Mouse (Mus musculus) heart, embryonic 16.5 days (tissue): ENCODE data around the gene Abo. TPM values are rescaled to one million over a fixed set of nuclear protein-coding genes. Genes with fewer than 3 reads are reported as not detected.

Experiments used
- ATAC-seq: fragments of 200-750 bp; cut with Nextera tagmentation; replicated peaks from 2 replicates; pipeline ENCODE4 v1.8.0; 2017; ENCODE audit warnings: moderate number of reproducible peaks; ENCODE audit not compliant: insufficient read depth, low FRiP score; ENCODE audit errors: extremely low read depth
- H3K27ac ChIP-seq: fragments of 300-500 bp; sonication (generic); 2 replicates; pipeline ENCODE4 v1.5.1; 2014; ENCODE audit warnings: mild to moderate bottlenecking, low read length, control low read depth, moderate library complexity
- H3K27me3 ChIP-seq: fragments of 300-500 bp; sonication (generic); 2 replicates; pipeline ENCODE4 v1.6.1; 2014; ENCODE audit warnings: low read length, mixed read lengths; ENCODE audit not compliant: control insufficient read depth, insufficient read depth
- H3K36me3 ChIP-seq: fragments of 300-500 bp; sonication (generic); 2 replicates; pipeline ENCODE4 v1.6.1; 2014; ENCODE audit not compliant: control insufficient read depth, insufficient read depth
- H3K4me1 ChIP-seq: fragments of 300-500 bp; sonication (generic); 2 replicates; pipeline ENCODE4 v1.6.1; 2014; ENCODE audit warnings: low read length, mixed read lengths; ENCODE audit not compliant: control insufficient read depth, insufficient read depth
- H3K4me2 ChIP-seq: fragments of 300-500 bp; sonication (generic); 2 replicates; pipeline ENCODE4 v1.6.1; 2014; ENCODE audit warnings: low read depth, mild to moderate bottlenecking, control low read depth, low read length
- H3K4me3 ChIP-seq: fragments of 300-500 bp; sonication (generic); 2 replicates; pipeline ENCODE4 v1.5.1; 2014; ENCODE audit warnings: mild to moderate bottlenecking, control low read depth, low read length
- H3K9ac ChIP-seq: fragments of 300-500 bp; sonication (generic); 2 replicates; pipeline ENCODE4 v1.6.1; 2014; ENCODE audit warnings: low read length, control low read depth
- H3K9me3 ChIP-seq: fragments of 300-500 bp; sonication (generic); replicated peaks from 2 replicates; pipeline ENCODE4 v1.6.1; 2016; ENCODE audit warnings: low read length; ENCODE audit not compliant: control insufficient read depth
- WGBS: fragments of 180-500 bp; shearing (Covaris S2); extraction: QIAGEN DNeasy Blood & Tissue Kit; methylation state at CpG from one replicate; pipeline ENCODE4 v1.1.7; 2014; 5-methylcytosine and 5-hydroxymethylcytosine counted together
- polyA plus RNA-seq: library from polyadenylated mRNA; unstranded; fragments of >200 nt; fragmentation: Nextera tagmentation; extraction: Ambion mirVana; gene quantifications from 2 replicates; pipeline ENCODE4 v1.2.1, GENCODE M21; 2015

Gene Abo
- polyA plus RNA-seq: 0.11 TPM in 1 of 2 replicates, not detected in the other

DNA sequence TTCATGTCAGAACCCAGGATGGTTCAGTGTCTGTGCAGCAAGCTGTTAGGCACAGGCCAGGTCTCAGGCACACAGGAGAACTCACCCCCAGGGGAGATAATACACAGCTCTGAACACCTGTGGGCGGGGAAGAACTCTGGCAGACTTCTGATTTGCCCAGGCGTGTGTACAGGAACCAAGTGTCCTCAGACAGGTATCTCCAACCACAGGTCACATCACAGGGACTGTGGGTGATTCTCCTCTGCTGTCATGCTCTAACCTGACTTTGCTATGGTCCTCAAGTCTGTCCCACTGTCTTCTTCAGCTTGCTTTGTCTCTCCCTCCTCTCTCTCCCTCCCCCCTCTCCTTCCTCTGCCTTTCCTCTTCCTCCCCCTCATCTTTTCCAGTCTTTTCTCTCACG is at the start of gene Abo:
Gene Abo (minus strand): TSS at position 101 of the 400 bp plus-strand sequence.
- H3K4me1 ChIP-seq: no peaks in the 10 kb centered on the region
- no peak within 1 kb of the TSS for H3K9ac ChIP-seq
- no peak within 1 kb of the TSS for H3K27ac ChIP-seq
- ATAC-seq: no peak
- no peaks in the 10 kb centered on the region for H3K27me3 ChIP-seq
- no peak within 1 kb of the TSS for H3K4me2 ChIP-seq
- WGBS: 62% methylated on average over 3 of the region's 3 CpGs
- no peaks in the 10 kb centered on the region for H3K9me3 ChIP-seq
- no peak within 1 kb of the TSS for H3K4me3 ChIP-seq
- H3K36me3 ChIP-seq: no peaks in the 10 kb centered on the region

DNA sequence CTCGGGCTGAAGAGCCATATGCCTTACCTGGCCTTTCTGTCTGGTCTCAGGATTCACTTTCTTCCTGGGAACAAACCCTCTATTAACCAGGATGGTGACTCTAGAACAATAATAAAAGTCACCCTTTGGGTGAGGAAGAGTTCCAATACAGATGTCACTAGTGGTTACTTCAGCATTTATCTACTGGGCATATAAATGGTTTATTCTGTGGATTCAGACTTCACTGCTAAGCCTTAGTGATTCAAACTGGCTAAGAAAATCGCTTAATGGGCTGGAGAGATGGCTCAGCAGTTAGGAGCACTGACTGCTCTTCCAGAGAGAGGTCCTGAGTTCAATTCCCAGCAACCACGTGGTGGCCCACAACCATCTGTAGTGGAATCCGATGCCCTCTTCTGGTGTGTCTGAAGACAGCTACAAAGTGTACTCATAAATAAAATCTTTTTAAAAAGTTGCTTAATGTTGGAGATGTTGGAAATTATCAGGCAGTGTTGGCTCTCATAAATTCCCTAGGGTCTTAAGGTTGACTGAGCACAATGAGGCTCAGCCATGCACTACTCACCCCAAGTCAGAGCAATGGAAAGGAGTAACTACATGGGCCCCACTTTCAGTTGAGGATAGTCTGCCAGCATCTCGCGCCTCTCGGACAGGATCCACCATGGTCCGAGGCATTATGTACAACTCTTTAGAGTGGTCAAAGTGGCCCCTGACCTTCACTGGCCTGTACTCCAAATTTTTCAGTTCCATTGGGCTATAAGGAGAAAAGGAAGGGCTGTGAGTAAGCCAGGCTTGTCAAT is 49.6 kb upstream of the Abo start:
- peaks cover 33% of the 10 kb centered on the region for H3K4me1 ChIP-seq
- no peak overlapping the region for H3K4me2 ChIP-seq
- no peak overlapping the region; the same call in 1 of the 2 replicates for H3K27ac ChIP-seq
- H3K4me3 ChIP-seq: no peak overlapping the region
- H3K36me3 ChIP-seq: peaks cover 33% of the 10 kb centered on the region
- H3K9me3 ChIP-seq: no peaks in the 10 kb centered on the region
- 65% methylated on average over 8 of the region's 8 CpGs for WGBS
- no peaks in the 10 kb centered on the region for H3K27me3 ChIP-seq
- no peak for ATAC-seq
- H3K9ac ChIP-seq: no peak overlapping the region

DNA sequence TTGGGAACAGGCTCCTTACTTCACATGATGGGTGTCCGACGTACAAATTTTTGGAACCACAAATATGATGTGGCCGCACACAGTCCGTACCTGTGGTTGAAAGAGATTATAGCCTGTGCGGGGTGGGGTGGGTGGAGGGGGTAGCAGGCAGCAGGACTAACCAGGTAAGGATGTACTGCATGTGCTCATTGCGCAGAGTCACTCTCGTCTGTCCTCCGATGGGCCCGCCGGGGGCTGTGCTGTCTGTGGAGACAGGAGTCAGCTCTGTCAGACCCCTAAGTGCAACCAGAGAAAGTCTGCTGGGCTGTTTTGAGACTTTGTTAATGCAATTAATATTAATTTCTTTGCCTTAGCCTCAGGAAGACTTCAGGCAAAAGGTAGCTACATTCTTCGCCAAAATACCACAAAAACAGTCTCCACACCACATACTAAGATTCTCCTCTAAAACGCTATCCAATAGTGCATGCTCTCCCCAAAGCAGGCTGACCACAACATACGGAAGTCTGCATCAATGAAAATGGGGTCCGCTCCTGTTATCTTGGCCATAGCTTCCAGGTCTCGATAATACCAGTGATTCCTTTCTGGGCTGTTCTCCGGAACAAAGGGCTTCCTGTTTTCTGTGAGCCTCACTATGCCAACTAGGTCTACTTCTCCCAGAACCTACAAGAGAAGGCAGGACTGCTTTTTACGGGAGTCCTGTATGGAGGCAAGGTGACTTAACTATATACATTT is 48.8 kb upstream of the Abo start:
- 77% methylated on average over 17 of the region's 17 CpGs for WGBS
- Histone ChIP-seq H3K36me3 (peaks cover 26% of the 10 kb centered on the region), H3K9me3 (no peaks in the 10 kb centered on the region), H3K4me3 (no peak overlapping the region), H3K27me3 (no peaks in the 10 kb centered on the region), H3K27ac (no peak overlapping the region; the same call in 1 of the 2 replicates), H3K4me1 (peaks cover 41% of the 10 kb centered on the region), H3K4me2 (no peak overlapping the region), H3K9ac (no peak overlapping the region)
- ATAC-seq: no peak

DNA sequence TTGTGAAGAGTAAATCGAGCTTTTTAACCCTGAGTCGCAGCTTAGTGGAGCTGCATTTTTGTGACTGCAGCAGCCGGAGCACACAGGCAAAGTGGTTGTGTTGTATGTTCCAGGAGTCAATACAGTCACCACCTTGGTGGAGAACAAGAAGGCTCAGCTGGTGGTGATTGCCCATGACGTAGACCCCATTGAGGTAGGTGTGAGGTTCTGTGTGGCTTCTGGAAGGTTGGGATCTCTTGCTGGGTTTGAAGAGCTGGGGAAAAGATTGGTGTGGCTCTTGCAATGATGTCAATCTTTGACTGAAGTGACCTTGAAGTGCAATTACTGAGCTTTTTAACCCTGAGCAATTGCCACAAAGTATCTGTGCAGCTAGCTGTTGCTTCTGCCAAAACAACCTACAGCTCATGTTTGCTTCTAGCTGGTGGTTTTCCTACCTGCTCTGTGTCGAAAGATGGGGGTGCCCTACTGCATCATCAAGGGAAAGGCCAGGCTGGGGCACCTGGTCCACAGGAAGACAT is 47.5 kb upstream of the Abo start:
- WGBS: 67% methylated on average over 5 of the region's 5 CpGs
- Histone ChIP-seq H3K4me1 (peaks cover 39% of the 10 kb centered on the region), H3K27ac (no peak overlapping the region), H3K4me2 (peak overlapping the region; percentile 99), H3K9me3 (no peaks in the 10 kb centered on the region), H3K4me3 (peak overlapping the region; percentile 91), H3K27me3 (no peaks in the 10 kb centered on the region), H3K36me3 (peaks cover 34% of the 10 kb centered on the region), H3K9ac (peak overlapping the region; percentile 94)
- ATAC-seq: no peak

DNA sequence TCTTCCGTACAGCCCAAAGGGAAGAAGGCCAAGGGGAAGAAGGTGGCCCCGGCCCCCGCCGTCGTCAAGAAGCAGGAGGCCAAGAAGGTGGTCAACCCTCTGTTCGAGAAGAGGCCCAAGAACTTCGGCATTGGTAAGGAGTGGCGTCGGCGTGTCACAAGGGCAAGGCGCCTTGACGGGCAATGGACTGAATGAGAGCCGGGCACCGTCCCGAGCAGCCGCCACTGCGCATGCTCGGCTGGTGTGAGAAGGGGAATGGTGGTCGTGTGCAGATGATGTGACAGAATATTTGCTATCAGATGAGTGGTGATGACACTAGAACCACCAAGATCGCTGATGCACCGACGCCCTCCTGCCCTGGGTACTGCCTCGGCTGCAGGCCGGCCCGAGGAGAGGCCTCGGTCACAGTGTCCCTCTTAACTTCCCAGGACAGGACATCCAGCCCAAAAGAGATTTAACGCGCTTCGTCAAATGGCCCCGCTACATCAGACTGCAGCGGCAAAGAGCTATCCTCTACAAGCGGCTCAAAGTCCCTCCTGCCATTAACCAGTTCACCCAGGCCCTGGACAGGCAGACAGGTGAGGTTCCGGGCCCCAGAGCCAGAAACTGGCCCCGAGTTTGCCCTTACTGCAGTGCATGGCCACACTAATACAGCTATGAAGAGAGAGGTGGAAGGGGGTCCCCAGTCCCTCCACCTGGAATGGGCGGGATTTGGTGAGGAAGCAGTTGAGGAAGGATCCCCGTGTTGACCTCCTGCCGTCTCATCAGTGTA is 46.4 kb upstream of the Abo start:
- H3K27me3 ChIP-seq: no peaks in the 10 kb centered on the region
- H3K4me3 ChIP-seq: peak overlapping the region; percentile 91
- peaks cover 39% of the 10 kb centered on the region for H3K36me3 ChIP-seq
- peak overlapping the region; percentile 99 for H3K4me2 ChIP-seq
- H3K9ac ChIP-seq: peak overlapping the region; percentile 94
- peak overlapping the region; percentile 81 for H3K27ac ChIP-seq
- no peaks in the 10 kb centered on the region for H3K9me3 ChIP-seq
- ATAC-seq: peak; percentile 45
- under 1% methylated on average over 37 of the region's 37 CpGs for WGBS
- H3K4me1 ChIP-seq: peaks cover 33% of the 10 kb centered on the region

DNA sequence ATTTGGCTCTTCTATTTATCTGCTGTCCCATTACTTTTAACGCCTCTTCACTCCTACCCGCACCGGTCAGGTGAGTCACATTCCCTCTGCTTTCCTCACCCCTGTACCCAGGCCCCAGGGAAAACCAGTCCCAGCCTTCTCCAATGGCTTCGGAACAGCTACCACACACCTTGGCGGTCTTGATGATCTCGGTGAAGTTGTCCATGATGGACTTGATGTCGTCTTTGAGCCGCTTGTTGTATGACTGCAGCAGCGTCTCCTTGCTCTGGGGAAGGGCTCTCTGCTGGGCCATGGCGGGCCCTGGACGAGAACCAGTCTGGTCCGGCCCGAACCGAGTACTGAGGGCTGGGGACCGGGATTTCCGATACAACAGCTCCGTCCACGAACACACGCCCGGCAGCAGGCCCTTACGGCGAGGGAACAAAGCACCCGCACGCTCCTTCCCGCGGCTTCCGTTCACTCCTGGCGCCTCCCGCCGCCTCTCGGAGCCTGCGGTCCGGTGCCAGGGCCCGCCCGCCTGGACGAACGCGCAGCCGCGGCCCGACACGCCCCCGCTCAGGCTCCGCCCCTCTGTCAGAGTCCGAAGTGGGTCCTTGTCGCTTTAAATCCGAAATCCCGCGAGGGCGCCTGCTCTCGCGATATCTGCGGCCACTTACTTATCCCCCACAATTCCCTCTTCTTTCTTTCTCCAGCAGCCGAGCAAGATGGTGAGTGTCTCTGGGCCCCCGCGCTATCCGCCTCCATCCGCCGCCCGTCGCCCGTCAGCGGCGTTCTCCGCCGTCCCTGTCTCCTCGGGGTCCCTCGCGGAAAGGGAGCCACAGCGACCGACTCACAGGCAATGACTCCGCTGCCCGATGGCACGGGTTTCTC is 45.6 kb upstream of the Abo start, which contains the start of the genes Med22 and Rpl7a:
Gene Med22 (minus strand): TSS at position 554 of the 870 bp plus-strand sequence.
Gene Rpl7a (plus strand): TSS at position 641 of the 870 bp plus-strand sequence.
- WGBS: under 1% methylated on average over 74 of the region's 74 CpGs
- peaks cover 43% of the 10 kb centered on the region for H3K36me3 ChIP-seq
- H3K27ac ChIP-seq: peak within 1 kb of the TSS; percentile 92
- H3K4me3 ChIP-seq: peak within 1 kb of the TSS; percentile 91
- peak; percentile 95 for ATAC-seq
- H3K4me2 ChIP-seq: peak within 1 kb of the TSS; percentile 99
- no peaks in the 10 kb centered on the region for H3K9me3 ChIP-seq
- H3K9ac ChIP-seq: peak within 1 kb of the TSS; percentile 94
- H3K27me3 ChIP-seq: no peaks in the 10 kb centered on the region
- peaks cover 28% of the 10 kb centered on the region for H3K4me1 ChIP-seq

DNA sequence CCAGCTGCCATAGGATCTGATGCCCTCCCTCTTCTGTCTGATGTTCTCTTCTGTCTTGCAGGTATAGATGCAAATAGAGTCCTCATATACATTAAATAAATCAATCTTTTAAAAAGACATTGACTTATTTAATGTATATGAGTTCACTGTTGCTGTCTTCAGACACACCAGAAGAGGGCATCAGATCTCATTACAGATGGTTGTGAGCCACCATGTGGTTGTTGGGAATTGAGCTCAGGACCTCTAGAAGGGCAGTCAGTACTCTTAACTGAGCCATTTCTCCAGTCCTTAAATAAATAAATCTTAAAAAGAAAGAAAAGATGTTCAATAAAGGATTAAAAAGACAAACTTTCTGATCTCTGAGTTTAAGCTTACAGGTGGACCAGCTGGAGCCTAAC is 44.6 kb upstream of the Abo start:
- ATAC-seq: no peak
- H3K9ac ChIP-seq: peak overlapping the region; percentile 94
- H3K4me3 ChIP-seq: peak overlapping the region; percentile 91
- no peaks in the 10 kb centered on the region for H3K27me3 ChIP-seq
- H3K4me1 ChIP-seq: peaks cover 25% of the 10 kb centered on the region
- no peaks in the 10 kb centered on the region for H3K9me3 ChIP-seq
- H3K4me2 ChIP-seq: peak overlapping the region; percentile 89
- H3K36me3 ChIP-seq: peaks cover 42% of the 10 kb centered on the region
- H3K27ac ChIP-seq: peak overlapping the region; percentile 92
